Mouse (Mus musculus) adrenal gland, postnatal 14 days (tissue): Measurements from ENCODE around the gene Arl3. TPM values are rescaled to one million over a fixed set of nuclear protein-coding genes. Genes with fewer than 3 reads are reported as not detected.
A peak's percentile ranks its signal among the peaks of the same experiment; 100 is the strongest.

Experiments used
- DNase-seq: peaks from one replicate; pipeline ENCODE4 v3.0.0; 2021; ENCODE audit warnings: mixed read lengths
- total RNA-seq: library from RNA; stranded (reverse); gene quantifications from 2 replicates; pipeline ENCODE4 v1.2.3, GENCODE M21; 2021

Gene Arl3
- total RNA-seq, 1 experiment from 2014 or later, result 60.7 TPM

- DNase-seq, result peak; percentile 76
These were observed 72.2 kb downstream of the Arl3 start for GRCm38 (mm10) chr19:46500581-46501341.

GRCm38 (mm10) chr19:46499836-46500580 lies 73.0 kb downstream of the Arl3 start:
- peak; percentile 98 for DNase-seq

GRCm38 (mm10) chr19:46499539-46499835 lies 73.5 kb downstream of the Arl3 start:
- no peak for DNase-seq

GRCm38 (mm10) chr19:46497230-46497629 lies 75.8 kb downstream of the Arl3 start:
- no peak for DNase-seq

GRCm38 (mm10) chr19:46495136-46495535 lies 77.9 kb downstream of the Arl3 start:
- DNase-seq, result no peak

- DNase-seq, result peak; percentile 57
These were observed 82.4 kb downstream of the Arl3 start for GRCm38 (mm10) chr19:46490634-46491033.

GRCm38 (mm10) chr19:46489448-46489847 lies 83.5 kb downstream of the Arl3 start:
- no peak for DNase-seq

GRCm38 (mm10) chr19:46486709-46487108 lies 86.3 kb downstream of the Arl3 start:
- no peak for DNase-seq

GRCm38 (mm10) chr19:46485847-46486246 lies 87.2 kb downstream of the Arl3 start:
- DNase-seq, result no peak

- DNase-seq, result peak; percentile 94
These were observed 88.5 kb downstream of the Arl3 start for GRCm38 (mm10) chr19:46484518-46484917.

- DNase-seq, result peak; percentile 74
These were observed 89.2 kb downstream of the Arl3 start for GRCm38 (mm10) chr19:46483701-46484328.

- DNase-seq, result peak; percentile 52
These were observed 90.0 kb downstream of the Arl3 start for GRCm38 (mm10) chr19:46482896-46483516.

GRCm38 (mm10) chr19:46481756-46482155 lies 91.2 kb downstream of the Arl3 start:
- peak; percentile 22 for DNase-seq

- DNase-seq, result no peak
These were observed 91.6 kb downstream of the Arl3 start for GRCm38 (mm10) chr19:46481352-46481751.

Other genes with a start within 250 kb of the Arl3 start
- 6.0 and 9.3 TPM in 2 replicates for gene Psd, start 246.0 kb downstream of the Arl3 start, total RNA-seq
- 8.2 and 8.7 TPM in 2 replicates for gene Fbxl15, start 245.0 kb downstream of the Arl3 start, total RNA-seq
- gene Cuedc2, start 234.5 kb downstream of the Arl3 start, total RNA-seq, result 71.8 and 77.5 TPM in 2 replicates
- gene Mfsd13a, start 232.1 kb downstream of the Arl3 start, total RNA-seq, result 5.1 and 5.4 TPM in 2 replicates
- 0.38 and 0.74 TPM in 2 replicates for gene 2310034G01Rik, start 222.9 kb downstream of the Arl3 start, total RNA-seq
- gene Actr1a, start 177.4 kb downstream of the Arl3 start, total RNA-seq, result 93.2 and 103 TPM in 2 replicates
- gene Sufu, start 176.3 kb downstream of the Arl3 start, total RNA-seq, result 19.0 and 23.6 TPM in 2 replicates
- 39.3 and 44.9 TPM in 2 replicates for gene Trim8, start 71.5 kb downstream of the Arl3 start, total RNA-seq
- 11.5 and 12.7 TPM in 2 replicates for gene Sfxn2, start 167 bp upstream of the Arl3 start, total RNA-seq
- gene Wbp1l, start 25.9 kb upstream of the Arl3 start, total RNA-seq, result 132 and 137 TPM in 2 replicates
- 10.6 and 12.0 TPM in 2 replicates for gene Cyp17a1, start 100.0 kb upstream of the Arl3 start, total RNA-seq
- gene Borcs7, start 116.7 kb upstream of the Arl3 start, total RNA-seq, result 15.2 and 15.8 TPM in 2 replicates
- 58.7 and 68.2 TPM in 2 replicates for gene As3mt, start 134.3 kb upstream of the Arl3 start, total RNA-seq
- 27.8 and 31.7 TPM in 2 replicates for gene Cnnm2, start 188.4 kb upstream of the Arl3 start, total RNA-seq